Mouse (Mus musculus) CD4-positive, CD25-positive, alpha-beta regulatory T cell, adult 2 months (primary cell): ENCODE results near the gene Nhej1.

Experiments used
- DNase-seq: peaks from one replicate; pipeline ENCODE4 v3.0.0-alpha.2; 2012; ENCODE audit warnings: low read depth, low spot score

The Nhej1 gene

GRCm38 (mm10) chr1:74935402-74935801 is 189.6 kb downstream of the Nhej1 start, which contains the start of gene Cfap65:
TSS of gene Cfap65 (minus strand) at chr1:74935599.
- DNase-seq = peak; percentile 9

GRCm38 (mm10) chr1:74927621-74928296 is 197.2 kb downstream of the Nhej1 start:
- no peak for DNase-seq

DNA sequence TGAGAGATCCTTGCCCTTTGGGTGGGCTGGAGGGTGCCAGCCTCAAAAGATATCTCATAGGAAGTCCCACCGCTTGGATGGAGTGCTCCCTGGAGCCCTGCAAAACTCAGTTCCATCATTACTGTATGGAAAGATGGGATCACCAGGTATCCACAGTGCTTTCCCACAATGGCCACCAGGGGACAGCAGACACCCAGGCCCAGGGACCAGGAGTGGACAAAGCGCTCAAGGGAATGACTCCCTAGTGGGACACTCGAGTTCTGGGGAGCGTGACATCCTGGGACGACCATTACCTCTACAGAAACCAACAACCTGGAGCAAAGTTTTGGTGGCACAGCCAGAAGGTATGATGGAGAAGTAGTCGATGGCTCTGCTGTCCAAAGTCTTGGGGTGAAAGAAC is 198.3 kb downstream of the Nhej1 start:
- peak; percentile 13 for DNase-seq

DNA sequence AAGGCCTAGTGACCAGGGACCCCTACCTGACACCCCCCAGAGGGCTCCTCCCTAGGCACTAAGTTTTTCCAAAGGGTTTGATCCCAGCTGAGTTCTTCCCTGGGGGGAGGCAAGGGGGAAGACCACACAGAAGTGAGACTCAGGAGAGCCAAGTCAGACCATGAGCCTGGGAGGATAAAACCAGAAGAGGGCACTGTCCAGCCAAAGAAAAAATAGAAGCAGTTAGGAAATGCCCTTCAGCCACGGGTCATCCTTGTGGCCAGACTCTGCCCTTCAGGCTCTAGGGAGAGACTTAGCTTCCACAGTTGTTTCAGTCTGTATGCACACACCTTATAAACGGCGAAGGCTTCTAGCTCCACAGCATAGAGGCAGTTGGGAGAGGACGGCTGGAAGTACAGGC is 200.5 kb downstream of the Nhej1 start:
- no peak for DNase-seq
